In genomic region chr1:88681596-88681995, GRCm38 (mm10) we compare ENCODE assay signal across 19 mouse cellular contexts.
"Had no signal": no experiment of that assay in that cellular context is flagged by ENCODE, and none has a peak within 500 bp of the region (broad histone marks: within the 10 kb centered on the region; RNA-seq: fewer than 3 reads in every experiment).

No protein-coding gene starts in this region.

- DNase-seq: gastrocnemius, postnatal 14 days; heart, adult 18-20 months; heart, postnatal 10 days; heart, postnatal 4 days; kidney, adult 18-20 months; kidney, adult 8-10 months; kidney, postnatal 10 days; kidney, postnatal 25 days; kidney, postnatal 4 days; layer of hippocampus, adult 9-11 months; layer of hippocampus, postnatal 36 days had no signal

- H3K36me3 ChIP-seq: heart, embryonic 10.5 days; heart, embryonic 12.5 days; hindbrain, embryonic 10.5 days; hindbrain, embryonic 12.5 days; intestine, embryonic 15.5 days; limb, embryonic 10.5 days; limb, embryonic 12.5 days had no signal

- H3K4me3 ChIP-seq: heart, embryonic 10.5 days; heart, embryonic 12.5 days; hindbrain, embryonic 10.5 days; hindbrain, embryonic 12.5 days; intestine, embryonic 15.5 days; limb, embryonic 10.5 days; limb, embryonic 12.5 days had no signal

- H3K27me3 ChIP-seq: heart, embryonic 12.5 days; hindbrain, embryonic 12.5 days; intestine, embryonic 15.5 days; limb, embryonic 12.5 days had no signal

- H3K27ac ChIP-seq: heart, embryonic 10.5 days; hindbrain, embryonic 10.5 days; hindbrain, embryonic 12.5 days; hindbrain, embryonic 14.5 days; intestine, embryonic 15.5 days; limb, embryonic 10.5 days; limb, embryonic 12.5 days had no signal

- H3K4me1 ChIP-seq: heart, embryonic 10.5 days; heart, embryonic 12.5 days; hindbrain, embryonic 12.5 days; intestine, embryonic 15.5 days; limb, embryonic 12.5 days had no signal
